Comparison of ENCODE assay signal across 8 mouse cellular contexts in genomic region chr5:120505368-120505767, GRCm38 (mm10). TPM values are rescaled to one million over a fixed set of nuclear protein-coding genes. Genes with fewer than 3 reads are reported as not detected.
DNase-seq lines count a peak whose midpoint lies in the region; ATAC-seq and TF ChIP-seq lines count a peak whose summit lies in the region.

No protein-coding gene starts in this region.

- intact Hi-C loops in gastrocnemius, adult 2 months (cut with DNase I), result loop anchor here (1.0 kb wide), 1 partner anchor 100 kb away; no protein-coding TSS in a partner anchor
- intact Hi-C loops in left cerebral cortex, postnatal 25 days (cut with DNase I), result loop anchor here (1.0 to 10.0 kb wide), 2 partner anchors 100 to 169 kb away; no protein-coding TSS in a partner anchor

- peak; percentile 99; the same call in 1 of the 2 replicates for TF ChIP-seq CTCF in gastrocnemius, adult 2 months (IDR thresholded peaks at IDR 0.05)

- no peak overlapping the region for H3K9ac ChIP-seq in hindbrain, embryonic 11.5 days (ENCODE audit: low read depth, low read length)
- H3K9ac ChIP-seq in hindbrain, embryonic 13.5 days, result no peak overlapping the region

- H3K9me3 ChIP-seq in hindbrain, embryonic 11.5 days (ENCODE audit: control insufficient read depth, low read length), result no peaks in the 10 kb centered on the region
- no peaks in the 10 kb centered on the region for H3K9me3 ChIP-seq in hindbrain, embryonic 13.5 days

- H3K4me1 ChIP-seq in hindbrain, embryonic 11.5 days (replicated peaks; ENCODE audit: control insufficient read depth, insufficient read depth, low read length), result peaks cover 4% of the 10 kb centered on the region
- peaks cover 36% of the 10 kb centered on the region for H3K4me1 ChIP-seq in hindbrain, embryonic 13.5 days (replicated peaks)

- H3K27me3 ChIP-seq in hindbrain, embryonic 11.5 days (ENCODE audit: control insufficient read depth, insufficient read depth, low read length), result no peaks in the 10 kb centered on the region; the same call in 1 of the 2 replicates
- H3K27me3 ChIP-seq in hindbrain, embryonic 13.5 days, result no peaks in the 10 kb centered on the region

- no peaks in the 10 kb centered on the region for H3K36me3 ChIP-seq in hindbrain, embryonic 11.5 days (ENCODE audit: control insufficient read depth, insufficient read depth, low read length)
- no peaks in the 10 kb centered on the region for H3K36me3 ChIP-seq in hindbrain, embryonic 13.5 days

- 24% methylated on average over 16 of the region's 16 CpGs for WGBS in hindbrain, embryonic 11.5 days
- 24% methylated on average over 16 of the region's 16 CpGs for WGBS in hindbrain, embryonic 13.5 days

- ATAC-seq in hindbrain, embryonic 11.5 days (ENCODE audit: low FRiP score), result no peak
- no peak for ATAC-seq in hindbrain, embryonic 13.5 days (ENCODE audit: low FRiP score)
- peak; percentile 74 for ATAC-seq in megakaryocyte-erythroid progenitor cell, adult 5-6 weeks (replicated peaks; ENCODE audit: low FRiP score, low TSS enrichment, poor library complexity, severe bottlenecking)

- H3K4me3 ChIP-seq in hindbrain, embryonic 11.5 days (ENCODE audit: low read depth, low read length), result no peak overlapping the region
- H3K4me3 ChIP-seq in hindbrain, embryonic 13.5 days, result no peak overlapping the region
- peak overlapping the region; percentile 53 for H3K4me3 ChIP-seq in gastrocnemius, adult 2 months

- H3K27ac ChIP-seq in hindbrain, embryonic 11.5 days (ENCODE audit: low read depth, low read length), result no peak overlapping the region
- no peak overlapping the region for H3K27ac ChIP-seq in hindbrain, embryonic 13.5 days
- peak overlapping the region; percentile 68 for H3K27ac ChIP-seq in gastrocnemius, adult 2 months

- DNase-seq in hindbrain, embryonic 11.5 days (ENCODE audit: low spot score), result peak; percentile 82
- peak; percentile 85 for DNase-seq in cerebellum, postnatal 10 days
- peak; percentile 89 for DNase-seq in gastrocnemius, adult 2 months
- peak; percentile 83 for DNase-seq in induced T-regulatory cell, adult 2 months (ENCODE audit: low read depth)
- DNase-seq in left cerebral cortex, postnatal 25 days (ENCODE audit: low spot score in 2 of 2), result peak; percentile 63
- peak; percentile 76 to 79 for DNase-seq in spleen, postnatal 10 days (ENCODE audit: low spot score in 2 of 2)

- no peak overlapping the region; the same call in 1 of the 2 replicates for H3K4me2 ChIP-seq in hindbrain, embryonic 11.5 days (replicated peaks; ENCODE audit: low read depth, low read length)
- no peak overlapping the region for H3K4me2 ChIP-seq in hindbrain, embryonic 13.5 days

RNA-seq across cellular contexts. Expression of gene Plbd2, which starts 1.9 kb away (rescaled TPM):
- polyA plus RNA-seq in hindbrain, embryonic 11.5 days (2014; fragmentation: Nextera tagmentation; extraction: Ambion mirVana), result 20.5 and 22.1 TPM in 2 replicates
- polyA plus RNA-seq in hindbrain, embryonic 13.5 days (2015; fragmentation: Nextera tagmentation; extraction: Ambion mirVana), result 31.8 and 32.3 TPM in 2 replicates
- total RNA-seq in gastrocnemius, adult 2 months (2021), result 10 to 100 TPM; 33.7 to 47.8 TPM
- 10 to 100 TPM; 56.9 to 58.9 TPM for total RNA-seq in left cerebral cortex, postnatal 25 days (2021)
- total RNA-seq in megakaryocyte-erythroid progenitor cell, adult 5-6 weeks (2014; fragmentation: Nextera tagmentation), result 13.6 and 20.8 TPM in 2 replicates
- total RNA-seq in megakaryocyte-erythroid progenitor cell, adult 5-6 weeks (2017), result 6.3 and 8.7 TPM in 2 replicates

RNA-seq across cellular contexts. Expression of gene Slc8b1, which starts 5.6 kb away (rescaled TPM):
- 1.5 and 2.1 TPM in 2 replicates for polyA plus RNA-seq in hindbrain, embryonic 11.5 days (2014; fragmentation: Nextera tagmentation; extraction: Ambion mirVana)
- polyA plus RNA-seq in hindbrain, embryonic 13.5 days (2015; fragmentation: Nextera tagmentation; extraction: Ambion mirVana), result 2.5 and 4.1 TPM in 2 replicates
- 10 to 100 TPM in 1 of 2 experiments, 1 to 10 TPM in 1; 8.1 to 10.5 TPM for total RNA-seq in gastrocnemius, adult 2 months (2021)
- total RNA-seq in left cerebral cortex, postnatal 25 days (2021), result 1 to 10 TPM; 5.9 to 6.0 TPM
- 0.35 and 1.6 TPM in 2 replicates for total RNA-seq in megakaryocyte-erythroid progenitor cell, adult 5-6 weeks (2014; fragmentation: Nextera tagmentation)
- total RNA-seq in megakaryocyte-erythroid progenitor cell, adult 5-6 weeks (2017), result 0.09 and 1.7 TPM in 2 replicates

RNA-seq across cellular contexts. Expression of gene Sds, which starts 29.0 kb away (rescaled TPM):
- not detected in 2 replicates for polyA plus RNA-seq in hindbrain, embryonic 11.5 days (2014; fragmentation: Nextera tagmentation; extraction: Ambion mirVana)
- not detected in 2 replicates for polyA plus RNA-seq in hindbrain, embryonic 13.5 days (2015; fragmentation: Nextera tagmentation; extraction: Ambion mirVana)
- total RNA-seq in gastrocnemius, adult 2 months (2021), result under 1 TPM; 0.26 to 0.70 TPM
- total RNA-seq in left cerebral cortex, postnatal 25 days (2021), result under 1 TPM in 1 of 2 experiments, not detected in 1; 0.27 TPM
- not detected in 2 replicates for total RNA-seq in megakaryocyte-erythroid progenitor cell, adult 5-6 weeks (2014; fragmentation: Nextera tagmentation)
- not detected in 2 replicates for total RNA-seq in megakaryocyte-erythroid progenitor cell, adult 5-6 weeks (2017)

RNA-seq across cellular contexts. Expression of gene Sdsl, which starts 32.8 kb away (rescaled TPM):
- polyA plus RNA-seq in hindbrain, embryonic 11.5 days (2014; fragmentation: Nextera tagmentation; extraction: Ambion mirVana), result 5.8 and 6.7 TPM in 2 replicates
- 6.4 and 6.7 TPM in 2 replicates for polyA plus RNA-seq in hindbrain, embryonic 13.5 days (2015; fragmentation: Nextera tagmentation; extraction: Ambion mirVana)
- 1 to 10 TPM in 1 of 2 experiments, under 1 TPM in 1; 0.41 to 1.1 TPM for total RNA-seq in gastrocnemius, adult 2 months (2021)
- 1 to 10 TPM; 4.6 to 6.4 TPM for total RNA-seq in left cerebral cortex, postnatal 25 days (2021)
- total RNA-seq in megakaryocyte-erythroid progenitor cell, adult 5-6 weeks (2014; fragmentation: Nextera tagmentation), result 59.5 and 72.1 TPM in 2 replicates
- 58.5 and 67.3 TPM in 2 replicates for total RNA-seq in megakaryocyte-erythroid progenitor cell, adult 5-6 weeks (2017)
